Mouse (Mus musculus) induced T-regulatory cell, adult 2 months (primary cell): ENCODE results near the gene Dnajb3.
"Not testable (repeated sequence)": the region's sequence is repeated elsewhere in the genome, so short reads cannot be mapped to it uniquely, and the experiment has no call there.

Experiments
- DNase-seq: peaks from one replicate; pipeline ENCODE4 v3.0.0-alpha.2; 2012; ENCODE audit warnings: low read depth

Gene Dnajb3

DNA sequence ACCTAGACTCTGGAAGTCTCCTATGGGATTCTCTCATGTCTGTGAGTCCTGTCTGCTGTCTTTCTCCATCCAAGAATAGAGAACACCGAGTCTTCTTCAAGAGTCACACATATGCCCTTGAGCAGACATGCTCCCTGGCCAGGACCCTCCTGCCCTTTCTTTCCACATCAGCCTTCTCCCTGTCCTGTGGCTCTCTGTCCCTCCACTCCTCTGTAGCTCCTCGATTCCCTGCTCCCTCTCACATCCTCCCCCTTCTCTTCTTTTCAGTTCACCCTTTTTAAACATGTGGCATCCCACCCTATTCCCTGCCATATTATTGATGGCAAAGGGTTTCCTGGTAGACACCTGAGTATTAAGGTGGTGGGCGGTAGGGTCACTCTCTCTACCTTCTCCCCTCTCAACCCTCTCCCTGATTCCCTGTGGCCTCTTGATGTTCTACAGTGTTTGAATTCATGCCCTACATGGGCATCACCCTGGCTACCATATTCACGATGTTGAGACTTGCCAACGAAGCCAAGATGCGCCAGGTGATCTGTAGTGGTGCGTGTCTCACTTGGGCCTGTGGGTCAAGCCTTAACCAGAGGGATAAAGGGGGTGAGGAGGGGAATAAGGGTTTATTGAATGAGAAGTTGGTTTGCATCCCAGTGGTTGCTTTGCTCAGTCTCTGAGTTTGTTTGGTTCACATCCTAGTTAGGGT, 26.4 kb upstream of the Dnajb3 start:
- DNase-seq: no peak

- DNase-seq: no peak
These were observed 25.6 kb upstream of the Dnajb3 start for GRCm38 (mm10) chr1:88230981-88231802.

DNA sequence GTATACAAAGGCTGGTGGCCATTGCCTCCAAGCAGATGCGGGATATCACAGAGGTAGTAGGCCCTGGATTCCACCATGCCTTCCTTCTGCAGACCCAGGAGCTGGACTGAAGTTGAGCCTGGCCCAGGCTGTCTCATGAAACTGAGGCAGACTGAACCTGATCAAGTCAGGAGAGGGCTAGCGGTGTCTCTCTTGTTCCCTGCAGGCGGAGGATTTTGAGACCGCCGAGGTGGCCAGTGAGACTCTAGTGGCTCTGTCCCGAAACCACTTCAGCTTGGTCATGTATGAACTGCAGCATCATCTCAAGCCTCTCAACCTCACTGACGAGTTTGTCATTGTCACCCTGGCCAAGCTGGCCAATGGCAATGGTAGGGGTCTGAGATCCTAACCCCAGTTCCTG, 24.8 kb upstream of the Dnajb3 start:
- DNase-seq: no peak

DNA sequence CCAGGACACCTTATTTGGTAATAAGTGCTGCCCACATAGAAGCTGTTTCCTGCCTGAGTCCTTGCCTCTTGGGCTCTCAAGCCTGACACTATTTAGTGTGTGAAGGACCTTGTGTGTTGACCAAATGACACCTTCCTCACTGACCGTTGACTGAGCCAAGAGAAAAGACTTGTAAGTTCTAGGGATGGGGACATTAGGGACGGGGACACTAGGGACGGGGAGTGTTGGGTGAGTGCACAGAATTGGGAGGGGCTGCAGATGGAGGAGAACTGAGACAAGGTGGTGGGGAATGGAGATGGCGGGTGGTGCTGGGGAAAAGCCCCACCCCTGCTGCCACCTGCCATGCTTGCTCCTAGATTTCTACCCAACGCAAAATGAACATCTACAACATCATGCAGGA, 24.4 kb upstream of the Dnajb3 start:
- DNase-seq: no peak

GRCm38 (mm10) chr1:88229566-88229965, 24.0 kb upstream of the Dnajb3 start:
- DNase-seq: no peak

DNA sequence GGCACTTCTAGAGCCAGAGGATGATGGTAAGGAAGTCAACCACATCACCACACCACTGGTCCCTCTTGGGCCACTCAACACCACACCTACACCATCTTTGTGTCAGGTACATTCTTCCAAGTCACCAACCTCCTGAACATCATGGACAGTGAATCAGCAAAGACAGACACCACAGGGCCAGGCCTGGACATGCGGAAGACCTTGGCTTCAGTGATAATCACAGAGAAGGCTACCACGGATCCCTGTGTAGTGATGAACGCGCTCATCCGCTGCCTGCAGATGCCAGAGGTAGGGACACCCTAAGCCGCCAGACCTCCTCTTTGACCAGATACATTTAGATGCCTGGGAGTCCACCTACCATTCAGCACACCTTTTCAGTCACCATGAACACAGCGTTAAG, 22.5 kb upstream of the Dnajb3 start:
- DNase-seq: no peak

DNA sequence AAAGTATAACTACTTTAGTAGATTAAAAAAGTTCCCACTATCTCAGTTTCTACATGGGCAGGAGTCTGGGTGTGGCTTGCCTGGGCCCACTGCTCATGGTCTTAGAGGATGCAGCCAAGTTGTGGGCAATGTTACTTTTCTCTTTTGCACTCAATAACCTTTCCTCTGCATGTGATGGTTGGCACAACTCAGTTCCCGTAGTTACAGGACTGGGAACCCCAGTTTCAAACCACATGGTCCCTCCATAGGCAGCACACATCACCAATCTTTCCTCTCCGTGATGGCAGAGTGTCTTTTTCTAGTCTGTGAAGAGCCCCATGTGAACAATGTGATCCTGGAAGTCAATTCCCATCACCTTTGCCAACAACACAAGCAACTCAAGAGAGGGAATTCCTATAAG, 21.9 kb upstream of the Dnajb3 start:
- no peak for DNase-seq

GRCm38 (mm10) chr1:88226670-88227379, 21.2 kb upstream of the Dnajb3 start, which contains the start of gene Mroh2a:
Gene Mroh2a (plus strand): TSS chr1:88226986.
- no peak for DNase-seq

- DNase-seq: no peak
These were observed 20.2 kb upstream of the Dnajb3 start for GRCm38 (mm10) chr1:88225741-88226140.

DNA sequence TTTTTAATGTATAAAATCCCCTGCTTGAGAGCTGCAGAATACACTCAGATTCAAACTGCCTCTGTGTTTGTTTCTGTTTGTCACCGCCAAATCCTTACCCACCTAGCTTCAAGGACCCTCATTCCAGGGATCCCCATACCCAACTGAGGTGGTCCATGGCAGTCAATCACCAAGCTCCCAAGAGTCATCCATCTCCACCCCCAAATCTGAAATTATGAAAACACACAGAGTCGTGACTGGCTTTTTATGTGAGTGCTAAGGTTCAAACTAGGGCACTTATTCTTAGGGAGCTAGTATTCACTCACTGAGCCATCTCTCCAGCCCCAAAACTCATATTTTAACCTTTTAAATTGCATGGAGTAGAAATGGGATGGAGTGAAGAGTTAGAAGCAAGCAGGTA, 19.7 kb upstream of the Dnajb3 start:
- DNase-seq: not testable (repeated sequence)

- no peak for DNase-seq
These were observed 18.6 kb upstream of the Dnajb3 start for GRCm38 (mm10) chr1:88224029-88224776.

- no peak for DNase-seq
These were observed 18.0 kb upstream of the Dnajb3 start for GRCm38 (mm10) chr1:88223591-88223990.

- DNase-seq: not testable (repeated sequence)
These were observed 17.5 kb upstream of the Dnajb3 start for GRCm38 (mm10) chr1:88223011-88223515.

- no peak for DNase-seq
These were observed 16.6 kb upstream of the Dnajb3 start for GRCm38 (mm10) chr1:88222216-88222615.

- DNase-seq: no peak
These were observed 14.8 kb upstream of the Dnajb3 start for GRCm38 (mm10) chr1:88220336-88220735.

DNA sequence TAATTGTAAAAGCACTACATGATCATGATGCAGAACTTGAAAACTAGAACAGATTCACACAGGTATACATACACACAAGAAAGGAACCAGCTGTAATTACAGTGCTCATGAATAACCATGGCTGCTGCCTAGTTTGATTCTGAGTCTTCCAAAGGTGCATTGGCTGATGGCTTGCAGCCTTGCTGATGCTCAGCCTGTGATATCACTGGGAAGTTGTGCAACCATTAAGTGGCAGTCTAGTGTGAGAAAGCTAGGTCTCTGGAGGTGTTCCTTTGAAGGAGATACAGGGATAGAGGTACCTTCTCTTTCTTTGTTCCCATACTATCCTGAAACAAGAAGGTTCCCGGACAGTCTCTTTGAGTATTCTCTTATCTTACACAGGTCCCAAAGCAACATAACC, 13.5 kb upstream of the Dnajb3 start:
- DNase-seq: no peak

DNA sequence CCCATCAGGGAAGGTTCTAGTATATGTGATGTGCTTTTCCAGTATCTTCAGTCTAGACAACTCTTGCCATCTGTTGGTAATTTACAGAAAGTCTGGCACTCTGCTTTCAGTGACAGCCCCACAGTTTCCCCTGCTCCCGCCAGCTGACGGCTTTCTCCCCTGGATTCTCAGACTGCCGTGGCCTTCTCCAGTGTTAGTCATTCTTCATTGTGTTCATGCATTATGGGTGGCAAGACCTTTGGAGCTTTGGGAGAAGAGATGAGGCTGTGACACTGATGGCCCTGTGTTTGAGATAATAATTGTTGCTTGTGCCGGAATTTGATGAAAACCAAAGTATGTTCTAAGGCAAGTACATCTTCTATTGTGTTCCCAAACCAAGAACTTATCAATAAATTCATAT, 13.0 kb upstream of the Dnajb3 start:
- DNase-seq: no peak

GRCm38 (mm10) chr1:88218051-88218450, 12.5 kb upstream of the Dnajb3 start:
- peak; percentile 6 for DNase-seq

DNA sequence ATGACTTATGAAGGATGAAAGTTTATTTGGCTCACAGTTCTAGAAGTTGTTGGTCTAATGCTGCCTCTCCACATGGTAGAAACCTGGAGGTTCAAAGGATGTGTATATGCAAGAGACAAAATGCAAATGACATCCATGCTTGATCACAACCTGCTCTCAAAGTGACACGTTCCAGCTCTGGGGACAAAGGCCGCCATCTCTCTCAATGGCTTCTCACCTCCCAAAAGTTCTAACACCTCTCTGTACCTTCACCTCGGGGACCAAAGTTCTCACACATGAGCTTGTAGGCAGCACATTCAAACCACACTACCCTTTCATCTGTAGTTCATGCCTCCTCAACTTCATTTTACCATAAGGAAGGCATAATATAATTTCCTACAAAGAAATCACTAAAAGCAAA, 12.0 kb upstream of the Dnajb3 start:
- DNase-seq: no peak

GRCm38 (mm10) chr1:88217144-88217543, 11.6 kb upstream of the Dnajb3 start:
- DNase-seq: peak; percentile 23

DNA sequence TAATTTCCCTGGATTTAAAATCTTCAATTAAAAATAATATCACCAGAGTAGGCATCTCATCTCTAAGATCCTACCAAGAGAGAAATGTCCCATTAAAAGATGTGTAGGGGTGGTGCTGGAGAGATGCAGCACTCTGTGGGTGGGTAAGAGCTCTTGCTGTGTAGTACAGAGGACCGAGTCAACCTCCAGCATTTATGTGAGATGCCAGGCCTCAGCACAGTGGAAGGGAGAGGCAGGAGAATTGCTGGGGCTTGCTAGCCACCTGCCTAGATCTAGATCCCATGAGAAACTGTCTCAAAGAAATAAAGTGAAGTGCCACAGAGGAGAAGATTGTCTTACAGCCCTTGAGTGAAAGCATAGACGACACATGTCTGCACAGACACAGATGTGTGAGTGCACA, 11.0 kb upstream of the Dnajb3 start:
- DNase-seq: peak; percentile 5
